Mouse (Mus musculus) ovary, postnatal 14 days (tissue): Measurements from ENCODE around the gene Cog5.
A peak's percentile ranks its signal among the peaks of the same experiment; 100 is the strongest.
"Not testable (repeated sequence)": the region's sequence is repeated elsewhere in the genome, so short reads cannot be mapped to it uniquely, and the experiment has no call there.

Experiments used
- DNase-seq: peaks from one replicate; pipeline ENCODE4 v3.0.0; 2022; ENCODE audit warnings: low spot score

Gene Cog5

GRCm38 (mm10) chr12:31654197-31654964 is at the start of gene Cog5, which contains the start of gene Dus4l:
Cog5 (plus strand) TSS chr12:31654869.
Dus4l (minus strand) TSS chr12:31654826.
- DNase-seq: peak; percentile 99

- no peak for DNase-seq
Measured at GRCm38 (mm10) chr12:31604894-31605293, 49.8 kb upstream of the Cog5 start.

GRCm38 (mm10) chr12:31608138-31608537 is 46.5 kb upstream of the Cog5 start:
- DNase-seq: no peak

- DNase-seq: no peak
Measured at GRCm38 (mm10) chr12:31613353-31613752, 41.3 kb upstream of the Cog5 start.

- no peak for DNase-seq
Measured at GRCm38 (mm10) chr12:31620106-31620505, 34.6 kb upstream of the Cog5 start.

- no peak for DNase-seq
Measured at GRCm38 (mm10) chr12:31625016-31625415, 29.7 kb upstream of the Cog5 start.

GRCm38 (mm10) chr12:31628396-31628795 is 26.3 kb upstream of the Cog5 start:
- DNase-seq: not testable (repeated sequence)

- DNase-seq: no peak
Measured at GRCm38 (mm10) chr12:31633970-31634342, 20.7 kb upstream of the Cog5 start.

GRCm38 (mm10) chr12:31634343-31635239 is 20.1 kb upstream of the Cog5 start, which contains the start of gene Bcap29:
Bcap29 (minus strand) TSS chr12:31634658.
- DNase-seq: peak; percentile 62

- DNase-seq: no peak
Measured at GRCm38 (mm10) chr12:31635240-31635607, 19.4 kb upstream of the Cog5 start.

- no peak for DNase-seq
Measured at GRCm38 (mm10) chr12:31653611-31654010, 1.1 kb upstream of the Cog5 start.

- DNase-seq: no peak
Measured at GRCm38 (mm10) chr12:31654965-31655477, 352 bp downstream of the Cog5 start.

GRCm38 (mm10) chr12:31656841-31657240 is 2.2 kb downstream of the Cog5 start:
- no peak for DNase-seq

- DNase-seq: no peak
Measured at GRCm38 (mm10) chr12:31665999-31666398, 11.3 kb downstream of the Cog5 start.

- DNase-seq: no peak
Measured at GRCm38 (mm10) chr12:31667187-31667586, 12.5 kb downstream of the Cog5 start.

GRCm38 (mm10) chr12:31686679-31687078 is 32.0 kb downstream of the Cog5 start:
- DNase-seq: no peak

- no peak for DNase-seq
Measured at GRCm38 (mm10) chr12:31693278-31693677, 38.6 kb downstream of the Cog5 start.

- DNase-seq: no peak
Measured at GRCm38 (mm10) chr12:31700623-31701347, 46.1 kb downstream of the Cog5 start.

GRCm38 (mm10) chr12:31701411-31701810 is 46.7 kb downstream of the Cog5 start:
- DNase-seq: no peak

- no peak for DNase-seq
Measured at GRCm38 (mm10) chr12:31703904-31704303, 49.2 kb downstream of the Cog5 start.

- no peak for DNase-seq
Measured at GRCm38 (mm10) chr12:31706168-31706567, 51.5 kb downstream of the Cog5 start.

GRCm38 (mm10) chr12:31707531-31707930 is 52.9 kb downstream of the Cog5 start:
- DNase-seq: no peak
